Mouse (Mus musculus): ENCODE measurements at regions not wholly inside any gene's neighbourhood (a gene's known extent, or its start where the extent isn't known, plus 50 kb on each side); places are given as distances from the start of the nearest gene placed in this dataset.

GRCm38 (mm10) chr13:5345712-5346111 lies 515.6 kb upstream of the Klf6 start:
- TF ChIP-seq CTCF (IDR thresholded peaks at IDR 0.05; ENCODE audit: extremely low read depth, insufficient read depth, insufficient read length, insufficient replicate concordance) (no peak), POLR2A (IDR thresholded peaks at IDR 0.05; ENCODE audit: low read depth, low read length) (no peak)
